Mouse (Mus musculus): Measurements from ENCODE around the gene Ism1.

GRCm38 (mm10) chr2:139677065-139677762 lies 764 bp upstream of the Ism1 start:
- TF ChIP-seq CHD2 (IDR thresholded peaks at IDR 0.05; ENCODE audit: low read depth, low read length) (no peak), ZNF384 (IDR thresholded peaks at IDR 0.05; ENCODE audit: low read depth, low read length) (no peak), ZC3H11A (IDR thresholded peaks at IDR 0.05; ENCODE audit: borderline replicate concordance, low read depth, low read length) (no peak), MAFK (IDR thresholded peaks at IDR 0.05; ENCODE audit: insufficient read depth, low read depth, low read length) (no peak), HCFC1 (IDR thresholded peaks at IDR 0.05; ENCODE audit: borderline replicate concordance, insufficient read depth, low read length) (no peak)
